Mouse (Mus musculus): ENCODE data around the gene Tnik. TPM values are rescaled to one million over a fixed set of nuclear protein-coding genes. Genes with fewer than 3 reads are reported as not detected.
A peak's percentile ranks its signal among the peaks of the same experiment; 100 is the strongest.

Gene Tnik
- polyA plus RNA-seq, 1 experiment from 2014 or later = 1.2 TPM

- peak overlapping the region; percentile 31; the same call in 1 of the 2 replicates for H3K27ac ChIP-seq
- no peaks in the 10 kb centered on the region for H3K4me1 ChIP-seq (replicated peaks; ENCODE audit: insufficient read depth, low read length)
- TF ChIP-seq CTCF (IDR thresholded peaks at IDR 0.05; ENCODE audit: low read depth) = no peak
- DNase-seq (ENCODE audit: low spot score) (no peak), ATAC-seq (replicated peaks; ENCODE audit: low FRiP score, low read depth) (peak; percentile 81; the same call in 1 of the 2 replicates)
- no peaks in the 10 kb centered on the region for H3K36me3 ChIP-seq (ENCODE audit: insufficient read depth, low read length)
- H3K9me3 ChIP-seq (replicated peaks; ENCODE audit: low read length) = no peaks in the 10 kb centered on the region
- no peak overlapping the region; the same call in 1 of the 2 replicates for H3K4me2 ChIP-seq (ENCODE audit: low read length)
- 59% methylated on average over 7 of the region's 7 CpGs for WGBS
- H3K9ac ChIP-seq (ENCODE audit: low read depth, low read length) = no peak overlapping the region
- H3K4me3 ChIP-seq (replicated peaks; ENCODE audit: low read depth, low read length) = no peak overlapping the region
- H3K27me3 ChIP-seq (ENCODE audit: insufficient read depth, low read length) = no peaks in the 10 kb centered on the region
These were observed 458.8 kb downstream of the Tnik start for GRCm38 (mm10) chr3:28721838-28722237.

GRCm38 (mm10) chr3:28722531-28722930, 459.5 kb downstream of the Tnik start:
- no peaks in the 10 kb centered on the region for H3K4me1 ChIP-seq (replicated peaks; ENCODE audit: insufficient read depth, low read length)
- no peak overlapping the region for H3K4me3 ChIP-seq (replicated peaks; ENCODE audit: low read depth, low read length)
- H3K9ac ChIP-seq (ENCODE audit: low read depth, low read length) = no peak overlapping the region
- no peak for ATAC-seq (replicated peaks; ENCODE audit: low FRiP score, low read depth)
- H3K4me2 ChIP-seq (ENCODE audit: low read length) = no peak overlapping the region
- peak; percentile 17 for DNase-seq (ENCODE audit: low spot score)
- no peaks in the 10 kb centered on the region for H3K36me3 ChIP-seq (ENCODE audit: insufficient read depth, low read length)
- no peaks in the 10 kb centered on the region for H3K9me3 ChIP-seq (replicated peaks; ENCODE audit: low read length)
- no peak for TF ChIP-seq CTCF (IDR thresholded peaks at IDR 0.05; ENCODE audit: low read depth)
- H3K27me3 ChIP-seq (ENCODE audit: insufficient read depth, low read length) = no peaks in the 10 kb centered on the region
- H3K27ac ChIP-seq = no peak overlapping the region

GRCm38 (mm10) chr3:28723534-28723933, 460.5 kb downstream of the Tnik start:
- 61% methylated on average over 6 of the region's 6 CpGs for WGBS
- ATAC-seq (replicated peaks; ENCODE audit: low FRiP score, low read depth) = no peak
- H3K27me3 ChIP-seq (ENCODE audit: insufficient read depth, low read length) = no peaks in the 10 kb centered on the region

DNA sequence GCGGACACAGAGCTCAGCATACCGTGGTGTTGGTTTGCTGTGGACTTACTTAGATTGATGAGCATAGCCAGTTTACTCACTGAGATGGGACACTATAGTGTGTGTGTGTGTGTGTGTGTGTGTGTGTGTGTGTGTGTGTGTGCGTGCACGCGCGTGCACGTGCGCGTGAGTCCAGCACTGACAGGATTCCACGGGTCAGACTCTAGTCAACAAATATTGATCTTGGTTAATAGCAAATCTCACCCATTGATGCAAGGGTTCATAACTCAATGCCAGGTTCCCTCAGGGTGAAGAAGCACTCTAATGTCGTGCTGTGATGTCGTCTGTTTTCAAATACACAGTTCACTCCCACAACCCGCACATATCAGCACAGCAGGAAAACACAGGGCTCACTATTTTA, 462.2 kb downstream of the Tnik start:
- H3K4me3 ChIP-seq (replicated peaks; ENCODE audit: low read depth, low read length) = no peak overlapping the region
- DNase-seq (ENCODE audit: low spot score) = no peak
- H3K9me3 ChIP-seq (replicated peaks; ENCODE audit: low read length) = no peaks in the 10 kb centered on the region
- WGBS = 84% methylated on average over 13 of the region's 13 CpGs
- H3K4me1 ChIP-seq (replicated peaks; ENCODE audit: insufficient read depth, low read length) = no peaks in the 10 kb centered on the region
- no peaks in the 10 kb centered on the region for H3K27me3 ChIP-seq (ENCODE audit: insufficient read depth, low read length)
- no peak for ATAC-seq (replicated peaks; ENCODE audit: low FRiP score, low read depth)
- H3K27ac ChIP-seq = no peak overlapping the region
- H3K36me3 ChIP-seq (ENCODE audit: insufficient read depth, low read length) = no peaks in the 10 kb centered on the region
- TF ChIP-seq CTCF (IDR thresholded peaks at IDR 0.05; ENCODE audit: low read depth) = no peak
- H3K9ac ChIP-seq (ENCODE audit: low read depth, low read length) = no peak overlapping the region
- H3K4me2 ChIP-seq (ENCODE audit: low read length) = no peak overlapping the region

More at GRCm38 (mm10) chr3:28723534-28723933, 460.5 kb downstream of the Tnik start:
- Histone ChIP-seq H3K9ac (ENCODE audit: low read depth, low read length) (no peak overlapping the region), H3K4me3 (replicated peaks; ENCODE audit: low read depth, low read length) (no peak overlapping the region), H3K4me2 (ENCODE audit: low read length) (no peak overlapping the region), H3K36me3 (ENCODE audit: insufficient read depth, low read length) (no peaks in the 10 kb centered on the region), H3K4me1 (replicated peaks; ENCODE audit: insufficient read depth, low read length) (no peaks in the 10 kb centered on the region), H3K9me3 (replicated peaks; ENCODE audit: low read length) (no peaks in the 10 kb centered on the region), H3K27ac (no peak overlapping the region)
- peak; percentile 44 for TF ChIP-seq CTCF (IDR thresholded peaks at IDR 0.05; ENCODE audit: low read depth)
- no peak for DNase-seq (ENCODE audit: low spot score)

Small RNA genes within 50 kb of the gene (microRNA-seq; reads per million reads assigned to microRNA genes)
- gene Mir466q = not detected

All from kidney, postnatal 0 days (tissue).